Mouse (Mus musculus): ENCODE data around the gene Rwdd4a.

- TF ChIP-seq POLR2A (IDR thresholded peaks at IDR 0.05; ENCODE audit: low read depth, low read length) (no peak), CTCF (IDR thresholded peaks at IDR 0.05; ENCODE audit: extremely low read depth, insufficient read depth, insufficient read length, insufficient replicate concordance) (no peak)
Measured at GRCm38 (mm10) chr8:47553613-47554012, 20.1 kb downstream of the Rwdd4a start.

Data from spleen, adult 2 months (tissue).